Mouse (Mus musculus) liver, embryonic 14.5 days (tissue): ENCODE data around the gene Tgfb2.

ENCODE experiments used
- CTCF ChIP-seq: IDR thresholded peaks from 2 replicates; pipeline ENCODE4 v1.5.1; 2016; ENCODE audit warnings: antibody characterized with exemption, low read depth, control low read depth
- EP300 ChIP-seq: IDR thresholded peaks from 2 replicates; pipeline ENCODE4 v1.6.1; 2016; ENCODE audit warnings: antibody characterized with exemption, low read depth

DNA sequence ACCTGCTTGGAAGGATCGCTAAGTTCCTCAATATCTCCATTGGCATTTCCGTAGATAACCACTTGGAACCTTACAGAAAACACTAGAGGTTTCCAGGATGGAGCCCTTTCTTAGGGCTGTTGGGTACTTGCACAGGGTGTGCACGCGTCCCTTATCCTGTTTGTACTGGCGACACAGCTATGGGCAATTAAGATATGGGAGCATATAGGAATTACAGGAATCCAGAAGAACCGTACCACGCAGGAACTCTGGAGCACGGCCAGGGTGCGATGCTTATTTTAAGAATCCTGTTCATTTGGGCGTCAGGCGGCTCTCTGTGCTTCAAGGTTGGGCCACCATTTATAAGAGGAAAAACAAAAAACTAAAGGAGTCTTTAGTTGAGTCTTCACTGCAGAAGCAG is 42.4 kb downstream of the Tgfb2 start:
- TF ChIP-seq CTCF (no peak), EP300 (no peak)
